Mouse (Mus musculus): ENCODE results near the gene Ccdc159. TPM values are rescaled to one million over a fixed set of nuclear protein-coding genes. Genes with fewer than 3 reads are reported as not detected.
A peak's percentile ranks its signal among the peaks of the same experiment; 100 is the strongest.

Ccdc159 gene
- polyA plus RNA-seq, 1 experiment from 2014 or later, result 5.0 TPM

DNA sequence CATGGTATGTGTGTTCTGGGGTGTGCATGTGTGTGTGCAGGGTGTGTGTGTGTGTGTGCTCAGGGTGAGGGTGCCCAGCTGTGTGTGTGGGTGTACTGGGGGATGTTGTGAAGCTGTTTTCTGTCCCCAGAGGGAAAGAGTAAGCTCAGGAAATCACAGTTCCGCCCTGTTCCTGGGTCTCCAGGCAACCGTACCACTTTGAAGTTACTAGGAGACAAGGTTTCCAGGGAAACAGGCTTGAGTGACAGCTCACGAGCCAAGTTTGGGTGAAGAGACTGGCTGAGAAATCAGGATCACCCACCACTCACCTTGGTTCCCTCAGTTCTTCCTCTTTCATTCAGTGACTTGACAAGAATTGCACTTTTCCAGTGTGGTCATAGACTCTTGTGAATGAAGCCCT, 26.3 kb downstream of the Ccdc159 start:
- Histone ChIP-seq H3K27me3 (0 out of 2 replicates have a peak, but pooled peaks cover 4% of the 10 kb centered on the region), H3K27ac (peak overlapping the region; percentile 74), H3K4me3 (no peak overlapping the region), H3K4me1 (peaks cover 26% of the 10 kb centered on the region), H3K4me2 (peak overlapping the region; percentile 32), H3K36me3 (ENCODE audit: poor library complexity, severe bottlenecking) (no peaks in the 10 kb centered on the region), H3K9me3 (replicated peaks) (no peaks in the 10 kb centered on the region; the same call in 1 of the 2 replicates), H3K9ac (no peak overlapping the region; the same call in 1 of the 2 replicates)
- 0 out of 2 replicates have a peak, but pooled peaks have one; percentile 3 for ATAC-seq
- 17% methylated on average over 3 of the region's 3 CpGs for WGBS

DNA sequence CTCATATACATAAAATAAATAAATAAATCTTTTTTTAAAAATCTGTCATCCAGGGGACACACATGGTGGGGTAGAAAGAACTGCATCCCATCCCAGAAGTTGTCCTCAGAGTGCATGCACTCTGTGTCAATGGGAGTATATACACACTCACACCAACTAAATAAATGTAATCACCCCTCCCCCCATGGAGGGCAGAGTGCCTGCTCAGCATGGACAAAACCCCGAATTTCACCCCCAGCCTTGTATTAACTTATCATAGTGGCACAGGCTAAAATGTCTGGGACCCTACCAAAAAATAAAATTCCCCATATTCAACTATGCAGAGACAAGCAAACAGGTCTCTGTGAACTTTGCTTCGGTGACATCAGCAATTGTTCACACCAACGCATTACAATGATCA, 27.4 kb downstream of the Ccdc159 start:
- Histone ChIP-seq H3K4me1 (peaks cover 26% of the 10 kb centered on the region), H3K9me3 (replicated peaks) (no peaks in the 10 kb centered on the region; the same call in 1 of the 2 replicates), H3K9ac (no peak overlapping the region), H3K4me2 (peak overlapping the region; percentile 69), H3K36me3 (ENCODE audit: poor library complexity, severe bottlenecking) (no peaks in the 10 kb centered on the region), H3K4me3 (no peak overlapping the region), H3K27ac (no peak overlapping the region), H3K27me3 (peaks cover 12% of the 10 kb centered on the region)
- no peak for ATAC-seq
- WGBS, result 74% methylated on average over 3 of the region's 3 CpGs

DNA sequence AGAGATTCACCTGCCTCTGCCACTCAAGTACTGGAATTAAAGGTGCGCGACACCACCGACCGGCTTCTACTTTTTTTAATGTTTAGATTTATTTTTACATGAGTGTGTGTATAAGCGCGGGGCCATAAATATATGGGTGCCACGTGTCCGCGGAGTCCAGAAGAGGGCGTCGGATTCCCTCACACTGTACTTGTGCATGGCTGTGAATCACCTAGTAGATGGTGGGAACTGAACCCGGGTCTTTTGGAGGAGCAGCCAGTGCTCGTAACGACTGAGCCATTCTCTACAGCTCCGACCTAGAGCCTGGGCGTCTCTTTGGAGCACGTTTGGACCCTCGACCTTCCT, 27.9 kb downstream of the Ccdc159 start:
- WGBS, result 3% methylated on average over 18 of the region's 18 CpGs
- peak overlapping the region; percentile 69 for H3K4me2 ChIP-seq
- H3K27me3 ChIP-seq, result peaks cover 15% of the 10 kb centered on the region
- peak; percentile 56 for ATAC-seq
- no peaks in the 10 kb centered on the region for H3K36me3 ChIP-seq (ENCODE audit: poor library complexity, severe bottlenecking)
- peaks cover 26% of the 10 kb centered on the region for H3K4me1 ChIP-seq
- H3K4me3 ChIP-seq, result peak overlapping the region; percentile 67
- peak overlapping the region; percentile 95 for H3K27ac ChIP-seq
- peak overlapping the region; percentile 79 for H3K9ac ChIP-seq
- no peaks in the 10 kb centered on the region; the same call in 1 of the 2 replicates for H3K9me3 ChIP-seq (replicated peaks)

DNA sequence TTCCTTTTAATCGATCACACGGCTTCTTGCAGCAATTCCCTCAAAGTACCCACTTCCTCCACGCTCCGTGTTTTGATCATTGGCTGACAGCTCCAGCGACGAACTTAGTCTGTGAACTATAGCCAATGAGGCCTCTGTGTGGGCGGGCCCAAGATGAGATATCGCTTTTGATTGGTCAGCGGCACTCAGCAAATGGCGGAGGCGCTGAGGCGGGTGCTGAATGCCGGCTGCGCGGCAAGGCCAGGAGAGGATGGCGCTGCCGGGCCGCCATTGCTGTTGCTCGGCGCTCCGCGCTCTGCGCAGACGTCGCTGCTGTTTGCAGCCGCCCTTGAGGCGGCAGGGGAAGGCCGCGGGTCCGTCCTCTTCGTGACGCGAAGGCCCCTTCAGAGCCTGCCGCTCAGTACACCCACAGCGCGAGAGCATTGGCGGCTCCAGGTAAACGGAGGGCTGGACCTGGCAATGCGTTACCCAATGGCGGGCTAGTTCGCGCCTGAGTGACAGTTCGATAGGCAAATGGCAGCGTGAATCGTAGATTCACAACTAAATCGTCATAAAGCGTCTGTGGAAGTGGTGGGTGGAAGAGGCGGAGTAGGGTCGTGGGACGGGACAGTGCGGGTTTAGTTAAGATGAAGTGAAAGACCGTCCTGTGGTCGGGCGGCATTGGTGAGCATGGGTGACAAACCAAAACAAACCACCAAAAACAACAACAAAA, 28.5 kb downstream of the Ccdc159 start, which contains the start of gene Swsap1:
TSS of gene Swsap1 (plus strand) at position 186 of the 712 bp plus-strand sequence.
- H3K9me3 ChIP-seq (replicated peaks), result no peaks in the 10 kb centered on the region; the same call in 1 of the 2 replicates
- peak; percentile 98 for ATAC-seq
- peak within 1 kb of the TSS; percentile 79 for H3K9ac ChIP-seq
- H3K27me3 ChIP-seq, result peaks cover 19% of the 10 kb centered on the region
- no peaks in the 10 kb centered on the region for H3K36me3 ChIP-seq (ENCODE audit: poor library complexity, severe bottlenecking)
- H3K4me3 ChIP-seq, result peak within 1 kb of the TSS; percentile 67
- peaks cover 32% of the 10 kb centered on the region for H3K4me1 ChIP-seq
- peak within 1 kb of the TSS; percentile 69 for H3K4me2 ChIP-seq
- peak within 1 kb of the TSS; percentile 95 for H3K27ac ChIP-seq
- WGBS, result under 1% methylated on average over 54 of the region's 54 CpGs

DNA sequence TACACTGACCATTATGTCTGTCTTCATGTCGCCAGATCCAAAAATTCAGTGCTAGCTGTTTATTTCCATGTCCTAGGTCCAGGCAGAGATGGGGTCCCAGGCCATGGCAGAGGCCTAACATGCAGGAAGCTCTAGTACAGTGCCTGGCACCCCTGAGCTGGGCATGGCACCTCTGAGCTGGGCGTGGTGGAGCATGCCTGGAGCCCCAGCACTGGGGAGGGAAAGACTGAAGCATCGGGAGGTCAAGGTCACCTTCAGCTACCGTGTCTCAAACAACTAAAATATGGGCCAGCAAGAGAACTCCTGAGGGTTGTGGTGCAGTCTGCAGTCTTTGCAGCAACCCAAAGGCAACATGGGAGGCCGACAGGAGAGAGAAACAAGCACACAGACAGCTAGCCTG, 31.1 kb downstream of the Ccdc159 start:
- peaks cover 43% of the 10 kb centered on the region for H3K4me1 ChIP-seq
- H3K27me3 ChIP-seq, result peaks cover 45% of the 10 kb centered on the region
- 92% methylated on average over 5 of the region's 5 CpGs for WGBS
- H3K36me3 ChIP-seq (ENCODE audit: poor library complexity, severe bottlenecking), result no peaks in the 10 kb centered on the region
- no peak overlapping the region for H3K27ac ChIP-seq
- no peak overlapping the region for H3K9ac ChIP-seq
- H3K4me3 ChIP-seq, result no peak overlapping the region
- ATAC-seq, result no peak
- no peak overlapping the region for H3K4me2 ChIP-seq
- H3K9me3 ChIP-seq (replicated peaks), result no peaks in the 10 kb centered on the region

DNA sequence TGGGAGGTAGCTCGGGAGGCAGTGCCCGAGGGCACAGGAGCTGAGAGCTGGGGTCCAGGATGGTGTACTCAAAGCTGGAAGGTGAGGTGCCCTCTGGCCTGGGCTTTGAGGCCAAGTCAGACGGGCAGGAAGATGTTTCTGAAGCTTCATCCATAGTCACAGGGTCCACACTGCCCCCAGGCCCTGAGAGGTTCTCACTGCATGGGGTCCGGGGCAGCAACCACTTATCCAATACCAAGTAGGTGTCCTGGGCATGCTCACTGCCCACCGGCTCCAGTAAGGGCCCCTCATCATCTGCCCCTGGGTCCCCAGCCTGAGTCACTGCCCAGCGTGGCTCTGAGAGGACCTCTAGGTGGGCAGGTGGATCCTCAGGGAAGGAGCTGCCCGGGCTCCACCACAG, 32.0 kb downstream of the Ccdc159 start:
- Histone ChIP-seq H3K9me3 (replicated peaks) (no peaks in the 10 kb centered on the region), H3K9ac (no peak overlapping the region), H3K4me1 (peaks cover 36% of the 10 kb centered on the region), H3K27ac (no peak overlapping the region), H3K27me3 (peaks cover 53% of the 10 kb centered on the region), H3K4me3 (no peak overlapping the region), H3K4me2 (no peak overlapping the region), H3K36me3 (ENCODE audit: poor library complexity, severe bottlenecking) (no peaks in the 10 kb centered on the region)
- no peak for ATAC-seq
- 86% methylated on average over 7 of the region's 7 CpGs for WGBS

DNA sequence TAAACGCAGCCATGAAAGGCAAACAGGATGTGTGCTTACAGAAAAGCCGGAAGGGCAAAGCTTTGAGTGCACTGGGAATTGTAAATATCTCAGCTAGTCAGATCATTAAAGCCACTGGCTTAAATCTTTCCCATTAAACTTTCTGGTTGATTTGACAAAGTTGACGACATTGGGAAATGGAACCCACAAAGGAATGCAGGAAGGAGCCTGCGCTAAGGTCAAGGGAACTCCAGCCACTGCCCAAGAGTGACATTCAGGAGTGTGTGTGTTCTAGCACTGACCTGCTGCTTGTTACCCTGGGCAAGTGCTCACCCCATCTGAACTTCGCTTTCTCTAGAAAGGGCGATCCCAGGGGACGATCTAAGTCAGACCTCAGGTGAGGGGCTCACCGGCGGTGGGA, 32.9 kb downstream of the Ccdc159 start:
- ATAC-seq, result no peak
- Histone ChIP-seq H3K9ac (no peak overlapping the region), H3K4me2 (no peak overlapping the region), H3K27ac (no peak overlapping the region), H3K36me3 (ENCODE audit: poor library complexity, severe bottlenecking) (no peaks in the 10 kb centered on the region), H3K4me3 (no peak overlapping the region), H3K4me1 (peaks cover 29% of the 10 kb centered on the region), H3K9me3 (replicated peaks) (no peaks in the 10 kb centered on the region), H3K27me3 (peaks cover 59% of the 10 kb centered on the region)
- 44% methylated on average over 9 of the region's 9 CpGs for WGBS

DNA sequence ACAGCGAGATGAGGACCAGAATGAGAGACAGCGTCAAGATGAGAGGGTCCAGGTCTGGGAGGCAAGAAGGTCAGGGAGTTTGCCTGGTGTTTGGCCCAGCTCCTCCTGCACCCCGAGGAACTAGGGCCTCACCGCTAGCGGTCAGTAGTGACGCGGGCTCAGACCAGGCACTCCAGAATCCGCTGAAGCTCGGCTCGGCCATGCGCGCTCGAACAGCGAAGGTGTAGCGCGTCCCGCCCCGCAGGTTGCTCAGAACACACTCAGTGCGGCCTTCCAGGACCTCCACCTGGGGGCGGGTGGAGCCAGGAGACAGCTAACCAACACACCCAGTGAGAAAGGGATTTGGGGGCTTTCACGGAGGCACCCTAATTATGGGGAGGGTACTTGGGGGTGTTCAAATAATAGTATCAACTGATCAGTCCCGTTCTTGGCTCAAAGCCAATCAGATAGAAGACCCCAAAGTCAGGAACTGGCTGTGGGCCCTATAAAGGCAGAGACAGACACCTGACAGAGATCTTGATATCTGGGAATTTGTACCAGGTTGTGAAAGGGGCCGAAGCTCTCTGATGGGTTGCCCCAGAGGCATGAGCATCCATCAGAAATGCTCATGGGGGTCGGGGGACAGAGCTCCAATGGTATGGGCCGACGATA, 33.4 kb downstream of the Ccdc159 start:
- peak overlapping the region; percentile 38; the same call in 1 of the 2 replicates for H3K4me3 ChIP-seq
- no peak overlapping the region for H3K4me2 ChIP-seq
- ATAC-seq, result no peak
- H3K27me3 ChIP-seq, result peaks cover 60% of the 10 kb centered on the region
- WGBS, result 11% methylated on average over 26 of the region's 26 CpGs
- no peaks in the 10 kb centered on the region for H3K36me3 ChIP-seq (ENCODE audit: poor library complexity, severe bottlenecking)
- H3K4me1 ChIP-seq, result peaks cover 29% of the 10 kb centered on the region
- H3K9me3 ChIP-seq (replicated peaks), result no peaks in the 10 kb centered on the region
- no peak overlapping the region for H3K9ac ChIP-seq
- H3K27ac ChIP-seq, result no peak overlapping the region

DNA sequence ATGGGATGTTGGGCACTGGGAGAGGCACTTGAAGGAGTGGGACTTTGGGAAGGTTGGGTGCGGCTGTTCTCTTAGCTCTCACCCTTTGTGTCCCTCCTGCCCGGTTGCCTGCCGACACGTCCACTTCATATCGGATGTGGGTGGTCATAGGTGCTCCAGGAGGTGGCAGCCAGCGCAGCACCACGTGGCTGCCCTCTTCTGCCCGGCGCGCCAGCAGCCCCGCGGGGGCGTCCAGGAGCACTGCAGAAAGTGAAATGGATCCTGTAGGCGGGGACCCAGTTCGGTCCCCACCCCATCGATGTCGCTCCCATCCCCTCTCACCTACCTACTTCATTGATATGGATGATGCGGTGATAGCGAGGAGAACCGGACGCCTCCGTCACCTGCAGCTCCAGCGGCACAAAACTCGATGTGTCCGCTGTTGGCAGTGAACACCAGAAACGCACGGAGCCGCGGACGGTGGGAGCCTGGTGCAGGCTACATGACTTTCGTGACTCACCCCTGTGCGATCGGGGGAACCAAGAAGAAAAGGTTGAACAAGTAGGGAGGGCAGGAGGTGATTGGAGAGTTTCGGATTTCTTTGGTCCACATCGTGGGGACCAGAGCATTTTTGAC, 34.2 kb downstream of the Ccdc159 start:
- Histone ChIP-seq H3K9ac (0 out of 2 replicates have a peak overlapping the region, but pooled peaks have one; percentile 52), H3K27me3 (peaks cover 60% of the 10 kb centered on the region), H3K9me3 (replicated peaks) (no peaks in the 10 kb centered on the region), H3K36me3 (ENCODE audit: poor library complexity, severe bottlenecking) (no peaks in the 10 kb centered on the region), H3K4me3 (peak overlapping the region; percentile 38), H3K4me2 (peak overlapping the region; percentile 75), H3K4me1 (peaks cover 26% of the 10 kb centered on the region), H3K27ac (no peak overlapping the region)
- ATAC-seq, result no peak
- WGBS, result under 1% methylated on average over 35 of the region's 35 CpGs

DNA sequence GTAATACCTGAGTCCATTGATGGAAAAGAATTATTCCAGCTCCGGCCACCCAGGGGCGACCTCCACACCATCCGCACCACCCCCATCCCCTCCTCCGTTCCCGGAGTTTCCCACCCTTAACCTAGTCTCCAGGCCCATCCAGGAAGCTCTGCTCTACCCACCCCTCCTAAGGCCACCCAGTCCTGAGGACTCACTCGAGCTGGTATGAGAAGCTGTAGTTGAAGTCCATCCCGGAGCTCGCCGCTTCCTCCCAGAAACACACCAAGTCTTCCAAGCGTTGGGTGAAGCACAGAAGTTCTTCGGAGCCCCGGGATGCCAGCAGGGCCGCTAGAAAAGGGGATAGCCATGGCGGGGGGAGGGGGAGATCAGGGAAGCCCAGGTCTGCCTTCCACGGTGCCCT, 34.7 kb downstream of the Ccdc159 start:
- Histone ChIP-seq H3K9me3 (replicated peaks) (no peaks in the 10 kb centered on the region), H3K27me3 (peaks cover 60% of the 10 kb centered on the region), H3K4me3 (peak overlapping the region; percentile 38), H3K9ac (peak overlapping the region; percentile 52), H3K4me2 (peak overlapping the region; percentile 75), H3K27ac (no peak overlapping the region), H3K36me3 (ENCODE audit: poor library complexity, severe bottlenecking) (no peaks in the 10 kb centered on the region), H3K4me1 (peaks cover 23% of the 10 kb centered on the region)
- peak; percentile 40; the same call in 1 of the 2 replicates for ATAC-seq
- under 1% methylated on average over 15 of the region's 15 CpGs for WGBS

DNA sequence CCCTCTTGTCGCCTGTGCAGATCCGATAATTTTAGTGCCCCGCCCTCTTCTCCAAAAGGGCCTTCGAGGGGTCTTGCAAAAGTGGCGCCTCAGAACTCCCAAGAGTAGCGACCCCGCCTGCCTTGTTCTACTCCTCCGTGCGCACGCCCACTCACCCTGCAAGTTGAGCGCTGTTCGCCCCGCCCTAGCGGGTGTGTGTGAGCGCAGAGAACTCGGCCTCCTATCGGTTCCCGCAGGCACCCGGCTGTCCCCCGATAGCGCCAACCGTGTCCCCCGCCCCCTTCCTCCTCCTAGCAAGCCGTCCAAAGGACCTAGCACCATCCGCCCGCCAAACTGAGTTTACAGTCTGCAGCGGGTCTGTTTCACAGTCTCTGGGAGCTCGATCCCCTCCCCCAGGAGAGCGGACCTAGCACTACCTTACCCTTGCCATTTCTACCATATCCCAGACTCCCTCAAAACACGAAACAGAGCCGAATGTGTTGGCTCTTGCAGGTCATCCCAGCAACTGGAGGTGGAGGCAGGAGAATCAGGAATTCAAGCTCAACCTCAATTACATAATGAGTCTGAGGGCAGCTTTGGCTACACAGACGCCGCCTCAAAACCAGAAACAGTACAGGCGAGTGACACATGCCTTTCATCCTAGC, 35.3 kb downstream of the Ccdc159 start:
- WGBS, result 2% methylated on average over 34 of the region's 34 CpGs
- no peaks in the 10 kb centered on the region for H3K36me3 ChIP-seq (ENCODE audit: poor library complexity, severe bottlenecking)
- H3K27ac ChIP-seq, result no peak overlapping the region
- H3K4me3 ChIP-seq, result peak overlapping the region; percentile 38
- peak; percentile 80 for ATAC-seq
- H3K27me3 ChIP-seq, result peaks cover 60% of the 10 kb centered on the region
- H3K9ac ChIP-seq, result peak overlapping the region; percentile 52
- H3K9me3 ChIP-seq (replicated peaks), result no peaks in the 10 kb centered on the region
- H3K4me1 ChIP-seq, result peaks cover 23% of the 10 kb centered on the region
- H3K4me2 ChIP-seq, result peak overlapping the region; percentile 75

Data from forebrain, embryonic 13.5 days (tissue).